Mouse (Mus musculus) CD8-positive naive resting alpha-beta T cell, adult 2 months (primary cell): ENCODE results near the gene Wdr41.

ENCODE experiments used
- DNase-seq, 2 experiments: peaks; one replicate each; pipeline ENCODE4 v3.0.0; 2022; ENCODE audit warnings: low read depth in 2 of 2, low spot score in 2 of 2

Gene Wdr41

GRCm38 (mm10) chr13:95034094-95034493, 58.0 kb downstream of the Wdr41 start:
- no peak for DNase-seq

- no peak for DNase-seq
Measured at GRCm38 (mm10) chr13:95034715-95035114, 58.6 kb downstream of the Wdr41 start.

- no peak for DNase-seq
Measured at GRCm38 (mm10) chr13:95038200-95038599, 62.1 kb downstream of the Wdr41 start.

GRCm38 (mm10) chr13:95040140-95040738, 64.1 kb downstream of the Wdr41 start:
- no peak for DNase-seq

- no peak for DNase-seq
Measured at GRCm38 (mm10) chr13:95044108-95044507, 68.0 kb downstream of the Wdr41 start.

GRCm38 (mm10) chr13:95050398-95050797, 74.3 kb downstream of the Wdr41 start:
- no peak for DNase-seq

- DNase-seq, result no peak
Measured at GRCm38 (mm10) chr13:95052421-95052820, 76.3 kb downstream of the Wdr41 start.

GRCm38 (mm10) chr13:95055742-95056388, 79.7 kb downstream of the Wdr41 start:
- no peak for DNase-seq

GRCm38 (mm10) chr13:95056501-95057280, 80.5 kb downstream of the Wdr41 start:
- DNase-seq, result no peak

GRCm38 (mm10) chr13:95058885-95059284, 82.7 kb downstream of the Wdr41 start:
- no peak for DNase-seq

- peak in 1 of 2 experiments; percentile 3 for DNase-seq
Measured at GRCm38 (mm10) chr13:95063390-95064017, 87.4 kb downstream of the Wdr41 start.

- DNase-seq, result no peak
Measured at GRCm38 (mm10) chr13:95067854-95068253, 91.7 kb downstream of the Wdr41 start.

GRCm38 (mm10) chr13:95070268-95070667, 94.1 kb downstream of the Wdr41 start:
- DNase-seq, result no peak
